Mouse (Mus musculus): ENCODE results near the gene Cyp4f40. TPM values are rescaled to one million over a fixed set of nuclear protein-coding genes. Genes with fewer than 3 reads are reported as not detected.
"Not testable (repeated sequence)": the region's sequence is repeated elsewhere in the genome, so short reads cannot be mapped to it uniquely, and the experiment has no call there.

Gene Cyp4f40
- total and polyA plus RNA-seq, 3 experiments = 0.05 TPM; not detected in 2

DNA sequence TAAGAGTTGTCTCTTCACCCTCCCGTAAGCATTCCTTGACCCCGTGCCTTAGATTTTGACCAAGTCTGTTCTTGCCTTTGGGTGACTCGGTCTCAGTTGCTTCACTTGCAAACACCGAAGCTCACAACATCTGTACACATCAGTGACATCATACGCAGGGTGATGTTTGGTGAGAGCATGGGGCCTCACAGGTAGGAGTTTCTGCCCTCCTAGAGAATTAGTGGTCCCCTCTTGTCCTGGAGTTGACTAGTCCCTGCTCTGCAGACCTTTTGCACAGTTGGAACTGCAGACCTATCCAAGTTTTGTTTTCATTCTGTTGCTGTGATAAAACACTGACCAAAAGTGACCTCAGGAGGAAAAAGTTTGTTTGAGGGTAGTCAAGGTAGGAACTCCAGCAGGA lies 28.0 kb downstream of the Cyp4f40 start:
- no peak for TF ChIP-seq CTCF (IDR thresholded peaks at IDR 0.05; ENCODE audit: low read depth, low read length)
- TF ChIP-seq GATA1 (IDR thresholded peaks at IDR 0.05; ENCODE audit: borderline replicate concordance, low read length) = no peak
- no peak for DNase-seq (ENCODE audit: low spot score)

DNA sequence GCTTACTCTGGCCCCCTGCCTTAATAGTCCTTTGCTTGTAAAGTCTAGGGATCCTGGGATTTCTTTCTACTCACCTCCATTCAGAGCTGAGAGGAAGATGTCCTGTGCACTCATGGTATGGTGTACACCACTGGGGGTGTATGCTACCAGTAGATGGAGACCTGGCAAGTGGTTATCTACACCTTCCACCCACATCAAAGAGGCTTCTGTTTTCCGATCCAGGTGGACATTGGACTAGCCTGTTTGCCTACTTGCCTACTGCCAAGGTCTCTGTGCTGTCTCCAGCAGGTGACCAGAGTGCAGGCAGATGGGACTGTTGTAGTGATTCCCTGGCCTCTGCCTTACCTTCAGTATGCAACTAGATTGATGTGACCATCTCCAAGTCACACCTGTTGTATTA lies 32.3 kb downstream of the Cyp4f40 start:
- Histone ChIP-seq H3K27me3 (ENCODE audit: insufficient read depth, low read length) (no peaks in the 10 kb centered on the region; the same call in 1 of the 2 replicates), H3K4me1 (ENCODE audit: insufficient read depth, low read depth, low read length) (no peaks in the 10 kb centered on the region), H3K9me3 (replicated peaks) (no peaks in the 10 kb centered on the region), H3K4me3 (ENCODE audit: low read depth, low read length) (no peak overlapping the region), H3K36me3 (replicated peaks) (no peaks in the 10 kb centered on the region)
- no peak for TF ChIP-seq GATA1 (IDR thresholded peaks at IDR 0.05; ENCODE audit: borderline replicate concordance, low read length)
- TF ChIP-seq POLR2AphosphoS5 (IDR thresholded peaks at IDR 0.05; ENCODE audit: insufficient replicate concordance, low read depth, low read length) = no peak
- no peak for TF ChIP-seq CTCF (IDR thresholded peaks at IDR 0.05; ENCODE audit: low read depth, low read length)
- TF ChIP-seq TAL1 (conservative IDR thresholded peaks at IDR 0.05; ENCODE audit: low read depth, low read length) = no peak
- TF ChIP-seq GATA2 (IDR thresholded peaks at IDR 0.05; ENCODE audit: borderline replicate concordance, low read depth, low read length) = no peak
- ATAC-seq (ENCODE audit: extremely low read depth, insufficient number of reproducible peaks, low FRiP score, poor library complexity, severe bottlenecking) (no peak), DNase-seq (ENCODE audit: low spot score) (no peak)

More for the DNA sequence above, 28.0 kb downstream of the Cyp4f40 start:
- no peaks in the 10 kb centered on the region for H3K4me1 ChIP-seq (ENCODE audit: insufficient read depth, low read depth, low read length)
- H3K9me3 ChIP-seq (replicated peaks) = no peaks in the 10 kb centered on the region
- H3K36me3 ChIP-seq (replicated peaks) = no peaks in the 10 kb centered on the region
- no peak for ATAC-seq (ENCODE audit: extremely low read depth, insufficient number of reproducible peaks, low FRiP score, poor library complexity, severe bottlenecking)
- H3K27me3 ChIP-seq (ENCODE audit: insufficient read depth, low read length) = no peaks in the 10 kb centered on the region; the same call in 1 of the 2 replicates
- no peak overlapping the region for H3K4me3 ChIP-seq (ENCODE audit: low read depth, low read length)

DNA sequence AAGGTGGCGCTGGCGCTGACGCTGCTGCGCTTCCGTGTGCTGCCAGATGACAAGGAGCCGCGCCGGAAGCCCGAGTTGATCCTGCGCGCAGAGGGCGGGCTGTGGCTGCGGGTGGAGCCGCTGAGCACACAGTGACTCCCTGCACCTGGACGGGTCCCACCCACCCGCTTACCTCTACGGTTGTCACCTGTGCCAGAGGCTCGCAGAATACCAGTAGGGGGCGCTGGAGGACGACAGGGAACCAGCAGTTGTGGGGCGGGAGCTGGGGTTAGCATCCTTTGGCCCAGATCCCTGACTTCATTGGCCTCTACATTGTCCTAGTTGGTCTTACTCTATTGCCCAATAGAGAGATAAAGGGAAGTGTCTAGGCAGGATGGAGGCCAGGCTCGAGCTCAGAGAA lies 44.1 kb downstream of the Cyp4f40 start:
- TF ChIP-seq GATA2 (IDR thresholded peaks at IDR 0.05; ENCODE audit: borderline replicate concordance, low read depth, low read length) (no peak), CTCF (IDR thresholded peaks at IDR 0.05; ENCODE audit: low read depth, low read length) (no peak), POLR2AphosphoS5 (IDR thresholded peaks at IDR 0.05; ENCODE audit: insufficient replicate concordance, low read depth, low read length) (no peak), TAL1 (conservative IDR thresholded peaks at IDR 0.05; ENCODE audit: low read depth, low read length) (no peak), GATA1 (IDR thresholded peaks at IDR 0.05; ENCODE audit: borderline replicate concordance, low read length) (no peak)
- no peak overlapping the region for H3K4me3 ChIP-seq (ENCODE audit: low read depth, low read length)
- ATAC-seq (ENCODE audit: extremely low read depth, insufficient number of reproducible peaks, low FRiP score, poor library complexity, severe bottlenecking) (no peak), DNase-seq (ENCODE audit: low spot score) (no peak)
- H3K36me3 ChIP-seq (replicated peaks) = no peaks in the 10 kb centered on the region
- H3K27me3 ChIP-seq (ENCODE audit: insufficient read depth, low read length) = peaks cover 3% of the 10 kb centered on the region; the same call in 1 of the 2 replicates
- H3K9me3 ChIP-seq (replicated peaks) = peaks cover 2% of the 10 kb centered on the region; the same call in 1 of the 2 replicates
- H3K4me1 ChIP-seq (ENCODE audit: insufficient read depth, low read depth, low read length) = no peaks in the 10 kb centered on the region

DNA sequence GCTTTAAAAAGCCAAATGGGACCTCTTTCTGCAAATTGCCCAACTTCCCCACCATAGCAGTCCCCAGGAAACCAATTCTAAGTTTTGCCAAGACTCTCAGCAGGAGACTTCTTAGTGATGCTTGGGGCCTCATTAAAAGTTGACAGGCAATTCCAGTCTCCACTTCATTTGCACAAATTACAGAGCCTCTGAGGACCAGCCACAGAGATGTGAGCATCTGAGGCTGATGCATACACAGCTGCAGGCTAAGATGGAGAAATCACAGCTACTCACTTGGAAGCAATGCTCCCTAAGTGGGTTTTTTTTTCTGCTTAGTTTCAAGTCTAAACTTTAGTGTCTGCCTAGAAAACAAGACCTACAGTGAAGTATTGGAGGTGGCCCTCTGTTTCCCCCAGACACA lies 51.8 kb downstream of the Cyp4f40 start:
- not testable (repeated sequence) for H3K4me3 ChIP-seq (ENCODE audit: low read depth, low read length); H3K4me1 ChIP-seq (ENCODE audit: insufficient read depth, low read depth, low read length); ATAC-seq (ENCODE audit: extremely low read depth, insufficient number of reproducible peaks, low FRiP score, poor library complexity, severe bottlenecking); DNase-seq (ENCODE audit: low spot score); H3K27me3 ChIP-seq (ENCODE audit: insufficient read depth, low read length); H3K9me3 ChIP-seq (replicated peaks); H3K36me3 ChIP-seq (replicated peaks)

DNA sequence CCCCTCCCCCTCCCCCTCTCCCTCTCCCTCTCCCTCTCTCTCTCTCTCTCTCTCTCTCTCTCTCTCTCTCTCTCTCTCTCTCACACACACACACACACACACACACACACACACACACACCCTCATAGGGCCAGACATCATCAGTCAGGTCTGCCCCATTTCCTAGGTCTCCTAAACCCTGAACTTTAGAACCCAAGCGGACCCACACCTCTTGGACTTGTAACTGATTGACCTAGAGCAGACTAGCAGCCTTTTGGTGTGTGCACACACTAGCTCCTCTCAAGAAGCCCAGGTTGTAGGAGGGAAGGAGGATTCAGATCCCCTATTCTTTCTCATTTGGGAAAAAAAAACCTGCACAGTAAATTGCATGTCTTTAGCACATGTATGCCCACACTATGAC lies 63.5 kb downstream of the Cyp4f40 start:
- H3K4me1 ChIP-seq (ENCODE audit: insufficient read depth, low read depth, low read length); H3K4me3 ChIP-seq (ENCODE audit: low read depth, low read length); H3K36me3 ChIP-seq (replicated peaks); H3K27me3 ChIP-seq (ENCODE audit: insufficient read depth, low read length); ATAC-seq (ENCODE audit: extremely low read depth, insufficient number of reproducible peaks, low FRiP score, poor library complexity, severe bottlenecking); DNase-seq (ENCODE audit: low spot score); H3K9me3 ChIP-seq (replicated peaks): not testable (repeated sequence)

DNA sequence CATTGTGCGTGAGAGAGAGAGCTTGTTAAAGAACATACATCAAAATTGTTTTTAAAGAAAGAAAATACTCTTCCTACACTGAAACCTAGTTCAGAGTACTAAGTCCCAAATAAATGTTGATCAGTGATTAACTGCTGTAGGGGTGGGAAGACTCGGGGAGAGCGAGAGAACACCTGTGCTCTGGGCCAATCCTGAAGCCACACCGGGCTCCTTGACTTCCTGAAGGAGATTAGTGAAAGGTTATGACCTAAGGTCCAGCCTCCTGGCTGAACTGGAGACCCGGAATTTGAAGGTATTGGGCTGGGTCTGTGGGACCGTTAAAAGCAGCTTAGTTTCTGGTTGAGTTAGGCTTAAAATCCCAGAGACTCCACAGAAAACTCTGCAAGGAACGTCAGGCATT lies 64.1 kb downstream of the Cyp4f40 start:
- DNase-seq (ENCODE audit: low spot score) (no peak), ATAC-seq (ENCODE audit: extremely low read depth, insufficient number of reproducible peaks, low FRiP score, poor library complexity, severe bottlenecking) (no peak)
- Histone ChIP-seq H3K4me1 (ENCODE audit: insufficient read depth, low read depth, low read length) (no peaks in the 10 kb centered on the region), H3K27me3 (ENCODE audit: insufficient read depth, low read length) (peaks cover 4% of the 10 kb centered on the region; the same call in 1 of the 2 replicates), H3K4me3 (ENCODE audit: low read depth, low read length) (no peak overlapping the region), H3K36me3 (replicated peaks) (no peaks in the 10 kb centered on the region), H3K9me3 (replicated peaks) (no peaks in the 10 kb centered on the region)
- TF ChIP-seq CTCF (IDR thresholded peaks at IDR 0.05; ENCODE audit: low read depth, low read length) (no peak), TAL1 (conservative IDR thresholded peaks at IDR 0.05; ENCODE audit: low read depth, low read length) (no peak), POLR2AphosphoS5 (IDR thresholded peaks at IDR 0.05; ENCODE audit: insufficient replicate concordance, low read depth, low read length) (no peak), GATA2 (IDR thresholded peaks at IDR 0.05; ENCODE audit: borderline replicate concordance, low read depth, low read length) (no peak), GATA1 (IDR thresholded peaks at IDR 0.05; ENCODE audit: borderline replicate concordance, low read length) (no peak)

DNA sequence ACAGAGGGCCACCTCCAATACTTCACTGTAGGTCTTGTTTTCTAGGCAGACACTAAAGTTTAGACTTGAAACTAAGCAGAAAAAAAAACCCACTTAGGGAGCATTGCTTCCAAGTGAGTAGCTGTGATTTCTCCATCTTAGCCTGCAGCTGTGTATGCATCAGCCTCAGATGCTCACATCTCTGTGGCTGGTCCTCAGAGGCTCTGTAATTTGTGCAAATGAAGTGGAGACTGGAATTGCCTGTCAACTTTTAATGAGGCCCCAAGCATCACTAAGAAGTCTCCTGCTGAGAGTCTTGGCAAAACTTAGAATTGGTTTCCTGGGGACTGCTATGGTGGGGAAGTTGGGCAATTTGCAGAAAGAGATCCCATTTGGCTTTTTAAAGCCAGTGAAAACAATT lies 67.7 kb downstream of the Cyp4f40 start:
- not testable (repeated sequence) for ATAC-seq (ENCODE audit: extremely low read depth, insufficient number of reproducible peaks, low FRiP score, poor library complexity, severe bottlenecking); H3K36me3 ChIP-seq (replicated peaks)

More for the DNA sequence above, 67.7 kb downstream of the Cyp4f40 start:
- not testable (repeated sequence) for DNase-seq (ENCODE audit: low spot score); H3K27me3 ChIP-seq (ENCODE audit: insufficient read depth, low read length); H3K4me3 ChIP-seq (ENCODE audit: low read depth, low read length); H3K4me1 ChIP-seq (ENCODE audit: insufficient read depth, low read depth, low read length); H3K9me3 ChIP-seq (replicated peaks)

Other genes starting within 250 kb of the Cyp4f40 start
- not detected in 2 replicates for gene Pglyrp2, start 234.7 kb upstream of the Cyp4f40 start, total RNA-seq (2014; fragmentation: Nextera tagmentation)
- 0.33 and 0.41 TPM in 2 replicates for gene Pglyrp2, start 234.7 kb upstream of the Cyp4f40 start, total RNA-seq (2017)
- 0.31 and 0.35 TPM in 2 replicates for gene Pglyrp2, start 234.7 kb upstream of the Cyp4f40 start, polyA plus RNA-seq (2012)
- gene Cyp4f39, start 206.2 kb upstream of the Cyp4f40 start, total RNA-seq (2014; fragmentation: Nextera tagmentation) = not detected in 2 replicates
- gene Cyp4f39, start 206.2 kb upstream of the Cyp4f40 start, total RNA-seq (2017) = 0.12 and 0.27 TPM in 2 replicates
- not detected in 2 replicates for gene Cyp4f39, start 206.2 kb upstream of the Cyp4f40 start, polyA plus RNA-seq (2012)
- 0.24 and 1.5 TPM in 2 replicates for gene Cyp4f17, start 152.8 kb upstream of the Cyp4f40 start, total RNA-seq (2014; fragmentation: Nextera tagmentation)
- gene Cyp4f17, start 152.8 kb upstream of the Cyp4f40 start, total RNA-seq (2017) = not detected in 2 replicates
- gene Cyp4f17, start 152.8 kb upstream of the Cyp4f40 start, polyA plus RNA-seq (2012) = 0.03 TPM in 1 of 2 replicates, not detected in the other
- not detected in 2 replicates for gene Cyp4f16, start 122.3 kb upstream of the Cyp4f40 start, total RNA-seq (2014; fragmentation: Nextera tagmentation)
- gene Cyp4f16, start 122.3 kb upstream of the Cyp4f40 start, total RNA-seq (2017) = 0.93 and 1.1 TPM in 2 replicates
- gene Cyp4f16, start 122.3 kb upstream of the Cyp4f40 start, polyA plus RNA-seq (2012) = not detected in 2 replicates
- not detected in 2 replicates for gene Cyp4f37, start 37.6 kb upstream of the Cyp4f40 start, total RNA-seq (2014; fragmentation: Nextera tagmentation)
- gene Cyp4f37, start 37.6 kb upstream of the Cyp4f40 start, total RNA-seq (2017) = 0.05 and 0.06 TPM in 2 replicates
- not detected in 2 replicates for gene Cyp4f37, start 37.6 kb upstream of the Cyp4f40 start, polyA plus RNA-seq (2012)
- gene Cyp4f15, start 26.7 kb downstream of the Cyp4f40 start, total RNA-seq (2014; fragmentation: Nextera tagmentation) = not detected in 2 replicates
- 0.06 TPM in 1 of 2 replicates, not detected in the other for gene Cyp4f15, start 26.7 kb downstream of the Cyp4f40 start, total RNA-seq (2017)
- not detected in 2 replicates for gene Cyp4f15, start 26.7 kb downstream of the Cyp4f40 start, polyA plus RNA-seq (2012)
- 102 and 115 TPM in 2 replicates for gene Zfp871, start 129.4 kb downstream of the Cyp4f40 start, total RNA-seq (2014; fragmentation: Nextera tagmentation)
- 31.5 and 41.9 TPM in 2 replicates for gene Zfp871, start 129.4 kb downstream of the Cyp4f40 start, total RNA-seq (2017)
- 1.0 and 1.5 TPM in 2 replicates for gene Zfp871, start 129.4 kb downstream of the Cyp4f40 start, polyA plus RNA-seq (2012)
- 0.30 TPM in 1 of 2 replicates, not detected in the other for gene Zfp811, start 151.0 kb downstream of the Cyp4f40 start, total RNA-seq (2014; fragmentation: Nextera tagmentation)
- gene Zfp811, start 151.0 kb downstream of the Cyp4f40 start, total RNA-seq (2017) = 0.06 and 0.44 TPM in 2 replicates
- not detected in 2 replicates for gene Zfp811, start 151.0 kb downstream of the Cyp4f40 start, polyA plus RNA-seq (2012)
- gene Zfp799, start 171.4 kb downstream of the Cyp4f40 start, total RNA-seq (2014; fragmentation: Nextera tagmentation) = 17.4 and 25.8 TPM in 2 replicates
- gene Zfp799, start 171.4 kb downstream of the Cyp4f40 start, total RNA-seq (2017) = 13.1 and 16.1 TPM in 2 replicates
- gene Zfp799, start 171.4 kb downstream of the Cyp4f40 start, polyA plus RNA-seq (2012) = 0.32 and 2.0 TPM in 2 replicates
- gene Zfp870, start 232.7 kb downstream of the Cyp4f40 start, total RNA-seq (2014; fragmentation: Nextera tagmentation) = 2.3 and 4.7 TPM in 2 replicates
- gene Zfp870, start 232.7 kb downstream of the Cyp4f40 start, total RNA-seq (2017) = 2.7 and 3.1 TPM in 2 replicates
- gene Zfp870, start 232.7 kb downstream of the Cyp4f40 start, polyA plus RNA-seq (2012) = 0.35 and 0.39 TPM in 2 replicates

Data from G1E (cell line).